Mouse (Mus musculus) brain, embryonic 14.5 days (tissue): Measurements from ENCODE around the gene Bco2.

Experiments
- CTCF ChIP-seq: fragments of 200-500 bp; IDR thresholded peaks from 2 replicates; pipeline ENCODE4 v1.5.1; 2012; ENCODE audit warnings: inconsistent platforms, mild to moderate bottlenecking, moderate library complexity, borderline replicate concordance; ENCODE audit not compliant: insufficient read depth, insufficient read length; ENCODE audit errors: extremely low read depth
- POLR2A ChIP-seq: fragments of 200-500 bp; IDR thresholded peaks from 2 replicates; pipeline ENCODE4 v1.6.1; 2012; ENCODE audit warnings: mild to moderate bottlenecking, inconsistent platforms, borderline replicate concordance; ENCODE audit not compliant: poor library complexity, insufficient read depth, insufficient read length, severe bottlenecking; ENCODE audit errors: extremely low read depth

DNA sequence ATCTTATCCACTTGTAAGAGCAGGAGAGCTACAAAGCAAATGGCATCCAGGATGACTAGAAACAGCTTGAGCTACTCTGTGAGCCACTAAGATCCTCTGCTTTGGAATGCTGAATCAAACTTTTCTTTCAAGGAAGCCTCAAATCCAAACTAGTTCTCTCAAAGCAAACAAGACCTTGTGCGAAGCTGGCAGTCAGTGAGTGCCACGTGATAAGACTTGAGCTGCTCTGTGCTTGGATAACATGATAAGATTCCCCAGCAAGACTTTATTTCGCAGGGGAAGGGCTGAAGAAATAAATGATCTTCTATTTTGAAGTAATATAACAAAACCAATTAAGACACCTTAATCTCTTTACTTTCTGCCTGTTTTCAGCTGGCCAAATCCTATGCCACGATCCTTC lies 11.0 kb upstream of the Bco2 start:
- TF ChIP-seq CTCF, result no peak
- TF ChIP-seq POLR2A, result no peak
